ENCODE assay signal across 9 mouse cellular contexts in the genomic region with DNA sequence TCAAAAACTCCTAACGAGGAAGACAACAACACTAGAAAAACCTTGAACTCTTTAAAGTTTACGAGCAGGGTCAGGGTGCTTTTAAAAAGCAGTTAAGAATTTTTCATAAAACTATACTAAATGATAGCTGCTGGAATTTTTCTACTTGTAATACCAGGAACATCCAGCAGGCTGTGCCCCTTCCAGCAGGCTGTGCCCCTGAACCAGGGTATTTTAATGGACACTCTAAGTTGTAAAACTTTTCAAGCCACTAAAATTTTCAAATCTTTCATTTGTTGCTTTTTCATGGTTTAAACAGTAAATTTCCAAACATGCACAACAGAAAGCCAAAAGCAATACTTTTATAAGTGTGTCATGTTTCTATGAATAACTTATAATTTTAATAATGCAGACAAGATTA.
DNase-seq lines count a peak whose midpoint lies in the region; TF ChIP-seq lines count a peak whose summit lies in the region.
"Had no signal": no experiment of that assay in that cellular context is flagged by ENCODE, and none has a peak within 500 bp of the region (broad histone marks: within the 10 kb centered on the region; RNA-seq: fewer than 3 reads in every experiment).

No protein-coding gene starts in this region.

- intact Hi-C loops in left cerebral cortex, adult 2 months (cut with DNase I) = loop anchor here (5.0 kb wide), 2 partner anchors 166 to 731 kb away; no protein-coding TSS in a partner anchor
- intact Hi-C loops in left cerebral cortex, postnatal 25 days (cut with DNase I) = no loop called here

- no peak overlapping the region for H3K4me3 ChIP-seq in left cerebral cortex, adult 2 months
- H3K4me3 ChIP-seq: midbrain, embryonic 12.5 days had no signal

- DNase-seq in cerebellum, adult 11 months = peak; percentile 12
- DNase-seq in cerebellum, adult 9-10 months = no peak
- DNase-seq in left cerebral cortex, adult 2 months (ENCODE audit: extremely low spot score in 1 of 2, low spot score in 2 of 2) = no peak
- DNase-seq in left cerebral cortex, postnatal 25 days (ENCODE audit: low spot score in 2 of 2) = no peak
- DNase-seq in NIH3T3 (ENCODE audit: low read depth) = peak; percentile 74
- peak; percentile 56 for DNase-seq in heart, postnatal 4 days
- peak; percentile 11 for DNase-seq in thymus, postnatal 36 days
- DNase-seq in cerebellum, postnatal 36 days = no peak

- no peak overlapping the region for H3K27ac ChIP-seq in left cerebral cortex, adult 2 months
- H3K27ac ChIP-seq: midbrain, embryonic 12.5 days had no signal

- peak; percentile 69 for TF ChIP-seq CTCF in left cerebral cortex, adult 2 months (IDR thresholded peaks at IDR 0.05)

Comparison
In these comparisons a context has a peak if more than half of its experiments do, and no peak if none do; other contexts are left out.
1. DNase-seq: peak in cerebellum, adult 11 months (single experiment), NIH3T3 (single experiment), heart, postnatal 4 days (single experiment) and thymus, postnatal 36 days (2 of 2); none in cerebellum, adult 9-10 months (single experiment), left cerebral cortex, adult 2 months (0 of 2), left cerebral cortex, postnatal 25 days (0 of 2) and cerebellum, postnatal 36 days (0 of 2).